Mouse (Mus musculus): Measurements from ENCODE around the gene Dnajc5.
A peak's percentile ranks its signal among the peaks of the same experiment; 100 is the strongest.

The Dnajc5 gene

DNA sequence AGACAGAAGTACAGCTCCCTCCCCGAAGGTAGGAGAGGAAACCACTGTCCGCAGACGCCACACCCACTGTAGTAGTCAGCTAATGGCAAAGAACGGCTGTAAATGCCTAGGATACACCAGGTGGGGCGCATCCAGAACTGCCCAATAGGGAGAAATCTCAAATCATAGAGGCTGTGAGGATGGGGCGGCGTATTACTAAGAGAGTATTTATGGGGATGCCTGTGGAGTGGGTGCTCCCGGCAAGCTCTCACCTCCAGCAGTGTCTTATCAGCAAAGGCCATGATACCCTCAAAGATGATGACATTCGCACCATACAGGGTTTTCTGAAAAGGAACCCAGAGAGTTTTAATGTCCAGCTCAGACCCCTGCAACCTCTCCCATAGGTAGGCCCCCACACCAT lies 53.7 kb downstream of the Dnajc5 start:
- DNase-seq = no peak

DNA sequence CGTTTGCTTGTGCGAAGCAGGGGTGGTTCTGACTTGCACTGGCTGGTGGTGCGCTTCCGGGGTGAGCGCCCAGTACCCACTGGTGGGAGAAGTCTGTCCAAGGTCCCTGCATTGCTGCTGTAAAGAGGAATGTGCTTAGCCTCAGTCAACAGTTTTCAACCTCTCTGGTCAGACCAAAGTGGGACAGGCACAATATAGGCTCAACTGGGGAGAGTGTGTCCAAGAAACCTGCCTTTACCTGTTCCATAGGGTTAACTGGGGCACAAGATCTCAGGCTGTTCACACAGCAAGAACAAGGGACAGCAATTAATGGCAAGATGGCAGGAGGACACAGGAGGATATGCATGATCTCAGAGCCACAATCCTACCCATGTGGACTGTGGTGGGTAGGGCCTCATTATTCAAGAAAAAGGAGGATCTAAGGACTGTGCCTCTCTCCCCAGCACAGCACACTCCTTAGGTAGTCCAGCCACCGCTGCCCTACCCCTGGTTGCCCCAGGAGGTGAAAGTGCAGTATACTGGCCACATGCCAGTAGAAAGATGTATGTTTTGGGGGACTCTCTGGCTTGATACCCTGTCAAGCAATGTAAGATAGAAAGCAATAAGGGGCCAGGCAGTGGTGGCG lies 54.7 kb downstream of the Dnajc5 start:
- no peak for DNase-seq

- DNase-seq = no peak
These were observed 56.3 kb downstream of the Dnajc5 start for GRCm38 (mm10) chr2:181576613-181577012.

DNA sequence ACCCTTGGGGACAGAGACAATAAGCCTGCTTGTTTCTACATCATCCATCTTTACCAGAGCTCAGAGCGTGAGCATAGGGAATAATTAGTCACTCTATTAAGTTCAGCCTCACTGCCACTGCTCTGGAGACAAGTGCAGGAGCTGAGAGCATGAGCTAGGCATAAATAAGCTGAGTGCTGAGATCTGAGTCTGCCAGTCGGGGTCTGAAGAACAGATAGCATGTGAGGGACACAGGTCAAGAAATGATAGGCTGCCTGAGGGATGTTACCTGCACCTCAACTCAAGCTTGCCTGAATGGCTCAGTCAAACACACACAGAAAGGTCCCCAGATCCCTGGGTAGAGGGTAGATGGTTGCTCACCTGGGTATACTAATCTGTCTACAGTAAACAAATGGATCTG lies 56.8 kb downstream of the Dnajc5 start:
- no peak for DNase-seq

DNA sequence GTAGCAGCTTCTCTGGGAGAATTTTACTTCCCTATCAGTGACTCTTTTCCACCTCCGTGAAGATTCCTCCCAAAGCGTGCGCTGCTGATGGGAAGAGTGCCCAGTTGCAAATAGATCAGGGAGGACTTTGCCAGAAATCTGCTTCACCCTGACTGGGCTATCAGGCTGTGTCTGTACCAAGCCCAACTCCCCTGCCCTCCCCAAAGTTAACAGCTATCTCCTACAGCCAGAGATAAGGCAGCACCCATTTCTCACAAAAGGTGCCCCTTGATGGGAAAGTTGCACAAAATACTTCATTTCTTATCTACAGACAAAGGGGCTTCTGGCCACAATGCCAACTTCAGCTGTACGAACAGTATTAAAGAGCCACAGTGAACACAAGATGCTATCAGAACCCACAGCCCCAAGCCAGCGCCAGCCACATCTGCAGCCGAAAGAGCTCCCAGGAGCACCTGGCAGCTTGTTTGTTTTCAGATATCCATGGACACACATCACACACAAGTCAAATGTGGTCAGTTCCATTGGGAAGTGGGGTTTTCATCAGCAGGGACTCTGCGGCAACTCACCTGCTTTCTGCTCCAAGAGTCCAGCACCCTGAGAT lies 57.8 kb downstream of the Dnajc5 start:
- no peak for DNase-seq

- DNase-seq = no peak
These were observed 58.7 kb downstream of the Dnajc5 start for GRCm38 (mm10) chr2:181578790-181579618.

DNA sequence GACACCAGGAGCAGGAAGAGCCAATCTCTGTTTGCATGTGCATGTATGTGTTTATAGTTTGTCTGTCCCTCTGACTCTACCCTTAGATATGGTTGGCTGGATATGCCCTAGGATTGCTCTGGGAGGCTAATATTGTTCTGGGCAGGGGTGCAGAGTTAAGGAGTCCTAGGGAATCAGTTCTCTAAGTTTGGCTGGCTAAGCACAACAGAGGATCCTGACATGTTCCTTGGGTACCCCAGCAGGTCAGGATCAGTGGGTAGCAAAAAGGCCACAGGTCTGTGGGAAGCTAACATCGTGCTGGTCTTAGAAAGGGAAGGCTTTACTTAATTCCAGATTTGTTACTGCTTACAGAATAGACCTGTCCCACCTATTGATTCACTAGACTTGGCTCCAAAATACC lies 59.4 kb downstream of the Dnajc5 start:
- DNase-seq = no peak

DNA sequence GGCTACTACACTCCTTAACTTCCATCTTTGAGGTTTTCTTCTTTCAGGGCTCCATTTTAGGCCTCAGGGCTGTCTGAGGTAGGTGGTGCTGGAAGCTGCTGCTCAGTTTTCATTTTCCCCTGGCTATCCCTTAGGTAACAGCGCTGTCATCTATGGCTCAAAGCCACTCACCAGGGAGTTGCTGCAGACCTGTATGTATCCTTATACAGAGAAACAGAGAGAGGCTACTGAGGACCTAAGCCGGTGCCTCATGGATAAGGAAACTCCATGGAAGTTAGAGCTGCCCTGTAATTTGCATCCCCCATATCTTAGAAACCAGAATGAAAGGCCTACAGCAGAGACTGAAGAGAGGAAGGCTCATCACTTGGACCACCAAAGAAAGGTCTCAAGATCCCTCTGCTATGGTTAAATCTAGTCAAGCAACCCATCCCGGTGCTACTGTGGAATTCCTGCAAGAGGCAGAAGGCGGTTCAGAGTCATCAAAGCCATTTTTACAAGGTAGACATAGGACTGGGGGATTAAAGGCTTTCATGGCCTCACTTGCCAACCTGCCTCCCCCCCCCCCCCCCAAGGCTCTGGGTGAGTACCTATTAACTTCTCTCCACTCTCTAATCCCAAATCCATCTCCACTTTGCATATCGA lies 60.0 kb downstream of the Dnajc5 start:
- DNase-seq = no peak

DNA sequence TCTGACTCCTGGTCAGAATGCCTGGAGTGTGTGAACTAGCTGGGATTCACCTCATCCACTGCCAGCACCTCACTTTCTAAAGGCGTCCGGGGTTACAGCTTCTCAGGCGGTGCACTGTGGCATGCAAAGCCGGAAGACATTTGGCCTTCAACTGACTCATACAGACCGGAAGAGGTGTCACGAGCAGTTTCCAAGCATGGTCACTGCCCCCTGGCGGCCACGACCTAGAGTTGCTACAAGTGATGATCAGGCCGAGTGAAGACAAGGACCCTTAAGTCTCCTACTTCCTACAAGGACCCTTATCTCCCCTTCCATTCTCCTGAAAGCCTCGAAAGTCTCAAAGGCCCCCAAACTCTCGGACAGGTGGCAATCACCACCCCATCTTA lies 60.7 kb downstream of the Dnajc5 start:
- DNase-seq = peak; percentile 85

- DNase-seq = peak; percentile 90
These were observed 61.3 kb downstream of the Dnajc5 start for GRCm38 (mm10) chr2:181581402-181582120.

DNA sequence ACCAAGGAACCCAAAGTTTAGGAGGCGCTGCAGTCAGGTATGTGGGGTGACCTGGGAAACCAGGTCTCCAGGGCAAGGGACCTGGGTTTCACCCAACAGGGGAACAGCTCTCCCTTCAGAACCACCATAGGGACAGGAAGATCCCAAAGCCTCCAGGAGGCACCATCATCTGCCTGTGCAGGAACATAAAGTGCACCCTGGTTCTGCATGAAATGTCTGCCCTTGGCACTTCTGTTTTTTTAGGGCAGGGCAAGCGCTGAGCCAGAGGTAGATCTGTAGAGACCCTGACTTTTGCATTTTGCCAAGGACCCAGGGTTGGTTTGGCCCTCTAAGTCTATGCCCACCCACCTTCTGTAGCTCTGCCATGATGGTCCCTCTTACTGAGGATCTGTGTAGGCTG lies 62.1 kb downstream of the Dnajc5 start:
- no peak for DNase-seq

DNA sequence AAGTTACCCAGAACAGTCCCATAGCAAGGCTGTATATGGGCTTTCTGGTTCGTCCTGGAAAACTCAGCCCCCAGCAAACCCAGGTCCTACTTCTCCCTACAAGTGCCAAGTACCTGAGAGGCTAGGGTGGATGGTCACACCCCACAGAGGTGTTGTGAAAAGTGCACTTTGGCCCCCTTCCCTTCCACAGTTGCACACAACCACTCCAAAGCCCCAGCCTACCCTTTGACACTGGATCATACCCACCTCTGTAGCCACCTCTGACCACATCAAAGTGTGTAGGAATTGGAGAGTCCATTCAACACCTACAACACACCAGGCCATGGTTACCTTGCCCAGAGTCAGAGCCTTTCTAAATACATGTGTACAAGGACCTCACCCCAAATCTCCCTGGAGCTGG lies 62.7 kb downstream of the Dnajc5 start:
- DNase-seq = no peak

DNA sequence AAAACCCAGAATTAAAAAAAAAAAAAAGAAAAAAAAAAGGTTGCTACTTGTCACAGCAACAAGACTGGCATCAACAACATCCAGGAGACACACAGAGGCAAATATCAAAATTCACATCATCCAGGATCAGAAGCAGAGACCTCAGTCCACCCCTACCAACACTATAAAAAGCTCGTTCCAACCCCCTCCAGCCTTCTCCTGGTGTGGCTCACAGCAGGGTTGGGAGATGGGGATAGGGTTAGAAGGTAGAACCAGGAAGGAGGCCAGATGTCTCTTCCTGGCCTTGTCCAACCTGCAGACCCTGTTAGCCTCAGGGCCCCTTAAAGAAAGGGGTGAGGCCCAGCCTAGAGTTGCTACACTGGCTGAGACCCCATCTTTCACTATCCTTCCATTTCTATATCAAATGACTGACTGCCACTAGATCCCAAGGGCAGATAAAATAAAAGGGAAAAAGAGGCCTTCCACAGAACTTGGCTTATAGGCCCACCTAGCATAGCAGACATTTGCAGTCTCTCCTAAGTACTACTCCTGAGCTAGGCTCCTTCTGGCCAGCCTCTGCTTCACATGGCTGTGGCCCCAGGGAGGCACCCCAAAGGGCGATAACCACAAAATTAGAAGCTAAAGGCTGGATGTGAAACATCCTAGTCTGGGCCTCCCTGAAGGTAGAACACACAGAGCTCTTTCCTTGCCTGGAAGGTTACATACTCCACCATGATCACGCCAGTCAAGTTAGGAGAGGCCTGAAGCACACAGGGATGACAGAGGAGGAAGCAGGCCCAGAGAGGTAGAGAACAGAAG lies 63.4 kb downstream of the Dnajc5 start:
- DNase-seq = no peak

- DNase-seq = no peak
These were observed 64.2 kb downstream of the Dnajc5 start, which contains the start of gene Uckl1 for GRCm38 (mm10) chr2:181584411-181584942. Gene Uckl1, minus strand, starts transcription at chr2:181584892.

- no peak for DNase-seq
These were observed 65.2 kb downstream of the Dnajc5 start for GRCm38 (mm10) chr2:181585506-181585905.

DNA sequence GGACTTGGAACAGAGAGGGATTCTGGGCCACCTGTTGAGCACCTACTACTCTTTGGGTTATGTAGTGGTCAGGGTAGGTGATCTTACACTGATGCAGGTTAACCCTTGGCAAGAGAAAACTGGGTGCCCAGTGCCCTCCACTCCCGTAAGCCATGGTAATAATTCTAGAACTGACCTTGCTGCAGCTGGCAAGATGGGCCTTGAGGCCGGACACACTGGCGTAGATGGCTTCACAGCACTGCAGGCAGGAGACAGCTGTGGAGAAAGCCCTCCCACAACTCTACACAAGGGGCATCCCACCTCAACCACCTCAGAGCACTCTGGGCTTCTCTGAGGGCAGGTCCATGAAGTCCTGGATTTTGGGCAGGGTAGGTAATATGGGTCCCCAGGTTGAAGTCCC lies 65.8 kb downstream of the Dnajc5 start:
- DNase-seq = no peak

DNA sequence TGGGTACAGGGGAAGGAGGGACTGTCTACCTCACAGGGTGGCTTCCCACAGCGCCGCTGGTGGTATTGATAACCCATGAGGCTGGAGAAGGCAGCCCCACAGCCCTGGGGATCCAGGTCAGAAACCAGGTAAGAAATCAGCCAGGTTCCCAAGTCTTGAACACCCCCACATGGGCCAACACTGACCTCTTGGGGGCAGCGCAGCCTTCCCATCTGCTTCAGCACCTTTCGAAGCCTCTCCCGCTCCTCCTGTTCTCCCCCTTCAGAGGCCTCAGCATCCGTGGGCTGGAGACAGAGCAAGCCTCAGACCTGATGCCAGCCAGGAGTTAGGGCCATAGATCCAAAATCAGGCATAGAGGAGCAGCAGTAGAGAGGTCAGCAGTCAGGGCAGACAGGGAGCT lies 67.5 kb downstream of the Dnajc5 start:
- DNase-seq = no peak

DNA sequence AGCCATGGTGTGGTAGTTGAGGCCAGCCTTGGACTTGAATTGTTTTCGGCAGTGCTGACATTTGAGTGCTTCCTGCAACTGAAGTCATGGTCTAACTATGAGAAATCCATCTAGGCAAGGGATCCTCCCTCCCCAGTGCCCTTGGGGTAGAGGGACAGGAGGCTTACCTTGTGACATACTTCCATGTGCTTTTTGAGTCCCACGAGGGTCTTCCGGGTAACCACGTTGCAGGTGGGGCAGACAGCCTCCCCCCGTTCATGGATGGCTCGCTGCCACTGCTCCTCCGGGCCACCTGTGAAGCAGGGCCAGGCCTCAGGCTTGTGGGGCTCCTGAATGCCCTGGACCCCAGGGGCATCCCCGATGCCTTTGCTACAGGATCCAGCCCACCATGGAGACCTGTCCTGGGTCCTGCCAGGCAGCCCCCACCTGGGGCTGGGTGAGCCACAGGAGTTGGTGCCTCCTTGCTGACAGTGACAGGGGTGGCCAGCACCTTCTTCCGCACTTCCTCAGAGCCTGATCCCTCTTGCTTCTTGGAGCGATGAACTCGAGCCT lies 68.0 kb downstream of the Dnajc5 start:
- DNase-seq = no peak

- no peak for DNase-seq
These were observed 68.9 kb downstream of the Dnajc5 start for GRCm38 (mm10) chr2:181589011-181589731.

GRCm38 (mm10) chr2:181589732-181590105 lies 69.4 kb downstream of the Dnajc5 start:
- DNase-seq = no peak

DNA sequence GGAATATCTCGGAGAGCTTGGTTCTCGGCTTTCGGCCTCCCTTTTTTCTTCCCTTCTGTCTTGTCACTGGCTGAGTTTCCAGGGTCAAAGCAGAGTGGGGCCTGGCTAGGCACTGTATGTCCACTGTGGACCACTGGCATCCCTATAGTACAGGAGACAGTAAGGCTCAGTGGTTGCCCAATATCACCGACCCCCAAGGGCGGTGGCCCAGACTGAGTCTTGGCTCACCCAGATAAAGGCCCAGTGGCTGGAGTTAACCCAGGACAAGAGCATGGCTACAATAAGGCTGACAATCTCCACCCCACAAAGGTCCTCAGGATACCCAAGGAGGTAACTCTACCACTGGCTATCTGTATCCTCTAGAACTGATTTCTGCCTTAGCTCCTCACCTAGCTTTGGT lies 70.2 kb downstream of the Dnajc5 start:
- no peak for DNase-seq
